Mouse (Mus musculus) heart, adult 2 months (tissue): ENCODE results near the gene Gm20517.

Experiments
- CTCF ChIP-seq: fragments of 200-600 bp; IDR thresholded peaks from 2 replicates; pipeline ENCODE4 v1.8.1; 2022; ENCODE audit warnings: antibody characterized with exemption, mild to moderate bottlenecking, moderate library complexity
- POLR2A ChIP-seq: fragments of 200-500 bp; IDR thresholded peaks from 2 replicates; pipeline ENCODE4 v1.6.1; 2011; ENCODE audit warnings: mild to moderate bottlenecking, low read depth, low read length, control low read depth; ENCODE audit not compliant: insufficient read depth

GRCm38 (mm10) chr17:47630678-47631065 is 19.3 kb downstream of the Gm20517 start, which contains the start of gene Usp49:
- no peak for TF ChIP-seq CTCF
- no peak for TF ChIP-seq POLR2A
